Mouse (Mus musculus) limb, embryonic 11.5 days (tissue): ENCODE data around the gene Ppil3. TPM values are rescaled to one million over a fixed set of nuclear protein-coding genes. Genes with fewer than 3 reads are reported as not detected.

ENCODE experiments used
- ATAC-seq: fragments of 200-750 bp; cut with Nextera tagmentation; 2 replicates; pipeline ENCODE4 v1.8.0; 2017; ENCODE audit warnings: low read depth; ENCODE audit not compliant: insufficient number of reproducible peaks, low FRiP score, low TSS enrichment
- DNase-seq: peaks from one replicate; pipeline ENCODE4 v3.0.0-alpha.2; 2015; ENCODE audit warnings: low spot score
- H3K27ac ChIP-seq: fragments of 300-500 bp; sonication (generic); replicated peaks from 2 replicates; pipeline ENCODE4 v1.5.1; 2014; ENCODE audit warnings: low read depth, mild to moderate bottlenecking, low read length
- H3K27me3 ChIP-seq: fragments of 300-500 bp; sonication (generic); 2 replicates; pipeline ENCODE4 v1.6.1; 2014; ENCODE audit warnings: mild to moderate bottlenecking, low read length, mixed read lengths; ENCODE audit not compliant: control insufficient read depth, insufficient read depth
- H3K36me3 ChIP-seq: fragments of 300-500 bp; sonication (generic); 2 replicates; pipeline ENCODE4 v1.6.1; 2014; ENCODE audit warnings: mild to moderate bottlenecking, low read length, moderate library complexity, mixed read lengths; ENCODE audit not compliant: control insufficient read depth, insufficient read depth
- H3K4me1 ChIP-seq: fragments of 300-500 bp; sonication (generic); 2 replicates; pipeline ENCODE4 v1.6.1; 2014; ENCODE audit warnings: low read length, mixed read lengths; ENCODE audit not compliant: control insufficient read depth, insufficient read depth
- H3K4me2 ChIP-seq: fragments of 300-500 bp; sonication (generic); 2 replicates; pipeline ENCODE4 v1.6.1; 2014; ENCODE audit warnings: low read depth, mild to moderate bottlenecking, moderate library complexity; ENCODE audit not compliant: severe bottlenecking
- H3K4me3 ChIP-seq: fragments of 300-500 bp; sonication (generic); 2 replicates; pipeline ENCODE4 v1.5.1; 2014; ENCODE audit warnings: low read depth, low read length
- H3K9ac ChIP-seq: fragments of 300-500 bp; sonication (generic); 2 replicates; pipeline ENCODE4 v1.6.1; 2014; ENCODE audit warnings: mild to moderate bottlenecking, low read length
- H3K9me3 ChIP-seq: fragments of 300-500 bp; sonication (generic); 2 replicates; pipeline ENCODE4 v1.6.1; 2016; ENCODE audit warnings: low read length; ENCODE audit not compliant: control insufficient read depth
- WGBS: fragments of 180-500 bp; shearing (Covaris S2); extraction: QIAGEN DNeasy Blood & Tissue Kit; methylation state at CpG from one replicate; pipeline ENCODE4 v1.1.7; 2014; 5-methylcytosine and 5-hydroxymethylcytosine counted together
- polyA plus RNA-seq: library from polyadenylated mRNA; unstranded; fragments of >200 nt; fragmentation: Nextera tagmentation; extraction: Ambion mirVana; gene quantifications from 2 replicates; pipeline ENCODE4 v1.2.1, GENCODE M21; 2014

The Ppil3 gene
- polyA plus RNA-seq, 1 experiment from 2014 or later, result 57.2 TPM

- Histone ChIP-seq H3K27ac (no peak overlapping the region), H3K36me3 (peaks cover 14% of the 10 kb centered on the region), H3K4me3 (no peak overlapping the region), H3K9me3 (no peaks in the 10 kb centered on the region), H3K27me3 (no peaks in the 10 kb centered on the region), H3K9ac (no peak overlapping the region), H3K4me2 (no peak overlapping the region), H3K4me1 (no peaks in the 10 kb centered on the region)
- no peak for ATAC-seq
- 92% methylated on average over 6 of the region's 6 CpGs for WGBS
- DNase-seq, result no peak
These were observed 9.0 kb upstream of the Ppil3 start for GRCm38 (mm10) chr1:58454316-58454715.

GRCm38 (mm10) chr1:58448396-58448795 is 3.1 kb upstream of the Ppil3 start:
- H3K27ac ChIP-seq, result no peak overlapping the region
- ATAC-seq, result no peak
- DNase-seq, result no peak
- no peak overlapping the region for H3K9ac ChIP-seq
- H3K4me2 ChIP-seq, result no peak overlapping the region
- H3K4me1 ChIP-seq, result no peaks in the 10 kb centered on the region
- H3K27me3 ChIP-seq, result no peaks in the 10 kb centered on the region
- peaks cover 12% of the 10 kb centered on the region for H3K36me3 ChIP-seq
- no peak overlapping the region for H3K4me3 ChIP-seq
- 90% methylated on average over 7 of the region's 7 CpGs for WGBS
- H3K9me3 ChIP-seq, result no peaks in the 10 kb centered on the region

GRCm38 (mm10) chr1:58447766-58448165 is 2.5 kb upstream of the Ppil3 start:
- ATAC-seq (no peak), DNase-seq (no peak)
- Histone ChIP-seq H3K4me1 (no peaks in the 10 kb centered on the region), H3K27ac (no peak overlapping the region), H3K36me3 (peaks cover 12% of the 10 kb centered on the region), H3K4me3 (no peak overlapping the region), H3K4me2 (no peak overlapping the region), H3K9ac (no peak overlapping the region), H3K27me3 (no peaks in the 10 kb centered on the region), H3K9me3 (no peaks in the 10 kb centered on the region)
- WGBS, result 95% methylated on average over 7 of the region's 7 CpGs

GRCm38 (mm10) chr1:58445861-58446260 is 575 bp upstream of the Ppil3 start:
- Histone ChIP-seq H3K36me3 (peaks cover 6% of the 10 kb centered on the region), H3K4me1 (no peaks in the 10 kb centered on the region), H3K9ac (peak overlapping the region; percentile 78), H3K4me2 (peak overlapping the region; percentile 64), H3K4me3 (peak overlapping the region; percentile 62), H3K27ac (peak overlapping the region; percentile 82; the same call in 1 of the 2 replicates), H3K9me3 (no peaks in the 10 kb centered on the region), H3K27me3 (no peaks in the 10 kb centered on the region)
- ATAC-seq (no peak), DNase-seq (no peak)
- 16% methylated on average over 11 of the region's 11 CpGs for WGBS

GRCm38 (mm10) chr1:58444691-58445090 is 595 bp downstream of the Ppil3 start:
- H3K9me3 ChIP-seq, result no peaks in the 10 kb centered on the region
- peak overlapping the region; percentile 82 for H3K27ac ChIP-seq
- 12% methylated on average over 10 of the region's 10 CpGs for WGBS
- no peaks in the 10 kb centered on the region for H3K27me3 ChIP-seq
- DNase-seq, result no peak
- ATAC-seq, result no peak
- H3K4me1 ChIP-seq, result no peaks in the 10 kb centered on the region
- H3K4me2 ChIP-seq, result peak overlapping the region; percentile 64
- H3K4me3 ChIP-seq, result peak overlapping the region; percentile 62
- H3K36me3 ChIP-seq, result peaks cover 5% of the 10 kb centered on the region
- peak overlapping the region; percentile 78 for H3K9ac ChIP-seq

GRCm38 (mm10) chr1:58424551-58424950 is 20.7 kb downstream of the Ppil3 start:
- no peak overlapping the region for H3K27ac ChIP-seq
- H3K27me3 ChIP-seq, result no peaks in the 10 kb centered on the region
- no peak overlapping the region for H3K4me2 ChIP-seq
- 0 out of 2 replicates have a peak, but pooled peaks cover 4% of the 10 kb centered on the region for H3K4me1 ChIP-seq
- H3K9me3 ChIP-seq, result no peaks in the 10 kb centered on the region
- ATAC-seq (no peak), DNase-seq (no peak)
- peaks cover 10% of the 10 kb centered on the region; the same call in 1 of the 2 replicates for H3K36me3 ChIP-seq
- no peak overlapping the region for H3K9ac ChIP-seq
- no peak overlapping the region for H3K4me3 ChIP-seq
- WGBS, result 88% methylated on average over 3 of the region's 3 CpGs

- under 1% methylated on average over 79 of the region's 79 CpGs for WGBS
These were observed 21.7 kb downstream of the Ppil3 start, which contains the start of gene Clk1 for GRCm38 (mm10) chr1:58423371-58424248. Clk1 (minus strand) TSS chr1:58424066.

GRCm38 (mm10) chr1:58422879-58423278 is 22.4 kb downstream of the Ppil3 start:
- H3K4me2 ChIP-seq, result peak overlapping the region; percentile 52

More at GRCm38 (mm10) chr1:58423371-58424248, 21.7 kb downstream of the Ppil3 start, which contains the start of gene Clk1:
- H3K9me3 ChIP-seq, result no peaks in the 10 kb centered on the region
- H3K4me2 ChIP-seq, result peak within 1 kb of the TSS; percentile 52
- ATAC-seq, result peak; percentile 93
- H3K27ac ChIP-seq, result peak within 1 kb of the TSS; percentile 92
- H3K4me1 ChIP-seq, result 0 out of 2 replicates have a peak, but pooled peaks cover 4% of the 10 kb centered on the region
- peaks cover 13% of the 10 kb centered on the region for H3K36me3 ChIP-seq
- DNase-seq, result peak; percentile 96
- H3K27me3 ChIP-seq, result no peaks in the 10 kb centered on the region
- H3K4me3 ChIP-seq, result peak within 1 kb of the TSS; percentile 91
- H3K9ac ChIP-seq, result peak within 1 kb of the TSS; percentile 99

More at GRCm38 (mm10) chr1:58422879-58423278, 22.4 kb downstream of the Ppil3 start:
- H3K27ac ChIP-seq, result peak overlapping the region; percentile 92; the same call in 1 of the 2 replicates
- H3K4me1 ChIP-seq, result 0 out of 2 replicates have a peak, but pooled peaks cover 4% of the 10 kb centered on the region
- H3K27me3 ChIP-seq, result no peaks in the 10 kb centered on the region
- ATAC-seq (no peak), DNase-seq (peak; percentile 36)
- H3K36me3 ChIP-seq, result peaks cover 20% of the 10 kb centered on the region
- WGBS, result 12% methylated on average over 13 of the region's 13 CpGs
- no peaks in the 10 kb centered on the region for H3K9me3 ChIP-seq
- peak overlapping the region; percentile 99 for H3K9ac ChIP-seq
- H3K4me3 ChIP-seq, result peak overlapping the region; percentile 91
